Mouse (Mus musculus) erythroblast, embryonic 14.5 days (primary cell): ENCODE data around the gene Ankrd34a. TPM values are rescaled to one million over a fixed set of nuclear protein-coding genes. Genes with fewer than 3 reads are reported as not detected.
A peak's percentile ranks its signal among the peaks of the same experiment; 100 is the strongest.

ENCODE experiments used
- H3K27me3 ChIP-seq: 2 replicates; pipeline ENCODE4 v1.6.1; 2012; ENCODE audit warnings: inconsistent platforms; ENCODE audit not compliant: control insufficient read depth
- H3K36me3 ChIP-seq: 2 replicates; pipeline ENCODE4 v1.6.1; 2012; ENCODE audit warnings: mild to moderate bottlenecking, inconsistent platforms; ENCODE audit not compliant: control insufficient read depth
- H3K4me1 ChIP-seq: 2 replicates; pipeline ENCODE4 v1.6.1; 2012; ENCODE audit warnings: inconsistent platforms; ENCODE audit not compliant: control insufficient read depth
- H3K4me3 ChIP-seq: replicated peaks from 2 replicates; pipeline ENCODE3; 2012; ENCODE audit warnings: moderate library complexity, mild to moderate bottlenecking, inconsistent platforms
- H3K9me3 ChIP-seq: 2 replicates; pipeline ENCODE4 v1.6.1; 2012; ENCODE audit warnings: low read length, inconsistent platforms, mixed read lengths; ENCODE audit not compliant: control insufficient read depth
- GATA1 ChIP-seq: IDR thresholded peaks from 2 replicates; pipeline ENCODE4 v1.6.1; 2012; ENCODE audit warnings: low read length, inconsistent platforms, mixed read lengths
- TAL1 ChIP-seq: IDR thresholded peaks from 3 replicates; pipeline ENCODE4 v1.6.1; 2012; ENCODE audit warnings: low read length, inconsistent platforms, mixed read lengths
- polyA plus RNA-seq: library from polyadenylated mRNA; stranded (reverse); fragments of >175 nt; gene quantifications from 2 replicates; pipeline ENCODE4 v1.2.3, GENCODE M21; 2012

Gene Ankrd34a
- polyA plus RNA-seq, 1 experiment, result not detected

GRCm38 (mm10) chr3:96636448-96636847 is 40.0 kb downstream of the Ankrd34a start:
- Histone ChIP-seq H3K9me3 (no peaks in the 10 kb centered on the region), H3K36me3 (peaks cover 53% of the 10 kb centered on the region), H3K4me1 (peaks cover 42% of the 10 kb centered on the region), H3K4me3 (peak overlapping the region; percentile 83), H3K27me3 (no peaks in the 10 kb centered on the region)
- TF ChIP-seq GATA1 (no peak), TAL1 (no peak)

GRCm38 (mm10) chr3:96639219-96639618 is 42.8 kb downstream of the Ankrd34a start:
- no peak for TF ChIP-seq TAL1
- no peak for TF ChIP-seq GATA1
- no peak overlapping the region for H3K4me3 ChIP-seq
- H3K27me3 ChIP-seq, result no peaks in the 10 kb centered on the region
- H3K9me3 ChIP-seq, result no peaks in the 10 kb centered on the region
- peaks cover 31% of the 10 kb centered on the region for H3K4me1 ChIP-seq
- peaks cover 43% of the 10 kb centered on the region for H3K36me3 ChIP-seq

GRCm38 (mm10) chr3:96645018-96645649 is 48.7 kb downstream of the Ankrd34a start, which contains the start of gene Itga10:
Gene Itga10, plus strand, starts transcription at chr3:96645584.
- Histone ChIP-seq H3K27me3 (no peaks in the 10 kb centered on the region), H3K36me3 (peaks cover 23% of the 10 kb centered on the region), H3K4me3 (no peak within 1 kb of the TSS), H3K9me3 (no peaks in the 10 kb centered on the region), H3K4me1 (peaks cover under 1% of the 10 kb centered on the region; the same call in 1 of the 2 replicates)
- TF ChIP-seq GATA1 (no peak), TAL1 (no peak)

GRCm38 (mm10) chr3:96647365-96647764 is 50.9 kb downstream of the Ankrd34a start:
- no peaks in the 10 kb centered on the region for H3K27me3 ChIP-seq
- no peaks in the 10 kb centered on the region for H3K9me3 ChIP-seq
- H3K36me3 ChIP-seq, result peaks cover 19% of the 10 kb centered on the region
- H3K4me3 ChIP-seq, result no peak overlapping the region
- no peak for TF ChIP-seq TAL1
- no peak for TF ChIP-seq GATA1
- H3K4me1 ChIP-seq, result no peaks in the 10 kb centered on the region

Other genes starting within 250 kb of the Ankrd34a start
- gene BC107364, start 144.3 kb upstream of the Ankrd34a start, polyA plus RNA-seq, result not detected in 2 replicates
- gene Hfe2, start 71.5 kb upstream of the Ankrd34a start, polyA plus RNA-seq, result not detected in 2 replicates
- gene Txnip, start 38.7 kb upstream of the Ankrd34a start, polyA plus RNA-seq, result 0.76 and 1.4 TPM in 2 replicates
- not detected in 2 replicates for gene Gm16253, start 19.7 kb upstream of the Ankrd34a start, polyA plus RNA-seq
- 1.1 TPM in 2 replicates for gene Polr3gl, start 2.5 kb upstream of the Ankrd34a start, polyA plus RNA-seq
- 0.01 TPM in 1 of 2 replicates, not detected in the other for gene Lix1l, start 4.5 kb downstream of the Ankrd34a start, polyA plus RNA-seq
- gene Rbm8a, start 33.3 kb downstream of the Ankrd34a start, polyA plus RNA-seq, result 14.3 and 18.4 TPM in 2 replicates
- 0.04 and 0.24 TPM in 2 replicates for gene Pex11b, start 38.7 kb downstream of the Ankrd34a start, polyA plus RNA-seq
- 0.01 TPM in 1 of 2 replicates, not detected in the other for gene Gm42957, start 38.8 kb downstream of the Ankrd34a start, polyA plus RNA-seq
- not detected in 2 replicates for gene Itga10, start 48.9 kb downstream of the Ankrd34a start, polyA plus RNA-seq
- gene Ankrd35, start 73.5 kb downstream of the Ankrd34a start, polyA plus RNA-seq, result 0.02 TPM in 1 of 2 replicates, not detected in the other
- 0.52 and 0.75 TPM in 2 replicates for gene Pias3, start 99.7 kb downstream of the Ankrd34a start, polyA plus RNA-seq
- gene Nudt17, start 111.9 kb downstream of the Ankrd34a start, polyA plus RNA-seq, result 0.05 and 0.06 TPM in 2 replicates
- gene Polr3c, start 131.0 kb downstream of the Ankrd34a start, polyA plus RNA-seq, result 1.2 TPM in 2 replicates
- gene Rnf115, start 131.0 kb downstream of the Ankrd34a start, polyA plus RNA-seq, result 0.76 and 0.98 TPM in 2 replicates
- not detected in 2 replicates for gene Pdzk1, start 232.6 kb downstream of the Ankrd34a start, polyA plus RNA-seq
- gene Cd160, start 232.7 kb downstream of the Ankrd34a start, polyA plus RNA-seq, result not detected in 2 replicates